Mouse (Mus musculus) kidney, adult 2 months (tissue): ENCODE data around the gene Slc29a4. TPM values are rescaled to one million over a fixed set of nuclear protein-coding genes. Genes with fewer than 3 reads are reported as not detected.

Experiments used
- DNase-seq: peaks from one replicate; pipeline ENCODE4 v3.0.0; 2021
- H3K27ac ChIP-seq: fragments of 200-500 bp; 2 replicates; pipeline ENCODE4 v1.5.1; 2012; ENCODE audit warnings: low read depth, low read length, control low read depth, inconsistent platforms; ENCODE audit not compliant: insufficient read depth
- H3K27me3 ChIP-seq: fragments of 200-500 bp; replicated peaks from 2 replicates; pipeline ENCODE4 v1.6.1; 2012; ENCODE audit warnings: mild to moderate bottlenecking, moderate library complexity, low read length, inconsistent platforms; ENCODE audit not compliant: control insufficient read depth, insufficient read depth
- H3K36me3 ChIP-seq: fragments of 200-500 bp; 2 replicates; pipeline ENCODE4 v1.6.1; 2012; ENCODE audit warnings: mild to moderate bottlenecking, moderate library complexity, low read length, inconsistent platforms; ENCODE audit not compliant: control insufficient read depth, insufficient read depth
- H3K4me1 ChIP-seq: fragments of 200-500 bp; 2 replicates; pipeline ENCODE4 v1.6.1; 2011; ENCODE audit warnings: low read length; ENCODE audit not compliant: control insufficient read depth, insufficient read depth
- H3K4me3 ChIP-seq: fragments of 200-500 bp; 2 replicates; pipeline ENCODE4 v1.5.1; 2011; ENCODE audit warnings: mild to moderate bottlenecking, low read depth, low read length, control low read depth; ENCODE audit not compliant: insufficient read depth
- CTCF ChIP-seq: fragments of 200-500 bp; conservative IDR thresholded peaks from 2 replicates; pipeline ENCODE4 v1.5.1; 2011; ENCODE audit warnings: low read depth, mild to moderate bottlenecking, control low read depth, low read length, moderate library complexity, mixed read lengths; ENCODE audit not compliant: insufficient read depth, insufficient read length
- POLR2A ChIP-seq: fragments of 200-500 bp; IDR thresholded peaks from one replicate; pipeline ENCODE4 v1.6.1; 2011; ENCODE audit warnings: low read depth, low read length, control low read depth
- WGBS: fragments of 180-500 bp; shearing (Covaris S2); methylation state at CpG from one replicate; pipeline ENCODE4 v1.1.7; 2018; 5-methylcytosine and 5-hydroxymethylcytosine counted together
- polyA plus RNA-seq: library from polyadenylated mRNA; depleted of rRNA; stranded (reverse); fragments of >200 nt; gene quantifications from 2 replicates; pipeline ENCODE4 v1.2.3, GENCODE M21; 2012

Slc29a4 gene
- polyA plus RNA-seq, 1 experiment: 1.1 TPM

- no peak overlapping the region for H3K4me3 ChIP-seq
- peaks cover 9% of the 10 kb centered on the region for H3K36me3 ChIP-seq
- H3K4me1 ChIP-seq: no peaks in the 10 kb centered on the region
- 58% methylated on average over 8 of the region's 8 CpGs for WGBS
- H3K27me3 ChIP-seq: no peaks in the 10 kb centered on the region
- TF ChIP-seq CTCF (no peak), POLR2A (no peak)
- no peak for DNase-seq
- H3K27ac ChIP-seq: no peak overlapping the region
Observed at GRCm38 (mm10) chr5:142739941-142740340, 47.6 kb downstream of the Slc29a4 start.

GRCm38 (mm10) chr5:142747026-142747629, 54.8 kb downstream of the Slc29a4 start:
- no peaks in the 10 kb centered on the region for H3K27me3 ChIP-seq
- H3K4me1 ChIP-seq: no peaks in the 10 kb centered on the region
- no peak for DNase-seq
- H3K36me3 ChIP-seq: peaks cover 1% of the 10 kb centered on the region
- no peak overlapping the region for H3K27ac ChIP-seq
- TF ChIP-seq POLR2A: no peak
- no peak for TF ChIP-seq CTCF
- H3K4me3 ChIP-seq: no peak overlapping the region
- WGBS: 56% methylated on average over 12 of the region's 12 CpGs

- 91% methylated on average over 11 of the region's 11 CpGs for WGBS
- no peak for TF ChIP-seq POLR2A
- TF ChIP-seq CTCF: no peak
- Histone ChIP-seq H3K27me3 (no peaks in the 10 kb centered on the region), H3K27ac (no peak overlapping the region), H3K36me3 (peaks cover 1% of the 10 kb centered on the region; the same call in 1 of the 2 replicates), H3K4me3 (no peak overlapping the region), H3K4me1 (no peaks in the 10 kb centered on the region)
- DNase-seq: no peak
Observed at GRCm38 (mm10) chr5:142750173-142750572, 57.9 kb downstream of the Slc29a4 start.

GRCm38 (mm10) chr5:142752241-142752640, 59.9 kb downstream of the Slc29a4 start:
- H3K27ac ChIP-seq: no peak overlapping the region
- no peaks in the 10 kb centered on the region for H3K27me3 ChIP-seq
- 84% methylated on average over 13 of the region's 13 CpGs for WGBS
- peaks cover 1% of the 10 kb centered on the region for H3K36me3 ChIP-seq
- no peak overlapping the region for H3K4me3 ChIP-seq
- DNase-seq: no peak
- no peaks in the 10 kb centered on the region for H3K4me1 ChIP-seq
- no peak for TF ChIP-seq POLR2A
- TF ChIP-seq CTCF: no peak

- Histone ChIP-seq H3K27ac (no peak overlapping the region), H3K4me1 (no peaks in the 10 kb centered on the region), H3K27me3 (no peaks in the 10 kb centered on the region), H3K36me3 (peaks cover 3% of the 10 kb centered on the region), H3K4me3 (no peak overlapping the region)
- TF ChIP-seq CTCF: no peak
- no peak for TF ChIP-seq POLR2A
- no peak for DNase-seq
- 89% methylated on average over 8 of the region's 8 CpGs for WGBS
Observed at GRCm38 (mm10) chr5:142759786-142760185, 67.5 kb downstream of the Slc29a4 start.

- TF ChIP-seq CTCF: no peak
- no peak for TF ChIP-seq POLR2A
Observed at GRCm38 (mm10) chr5:142761326-142761983, 69.1 kb downstream of the Slc29a4 start.

GRCm38 (mm10) chr5:142762082-142762807, 69.9 kb downstream of the Slc29a4 start:
- TF ChIP-seq CTCF: no peak
- no peak for TF ChIP-seq POLR2A
- H3K36me3 ChIP-seq: peaks cover 5% of the 10 kb centered on the region
- H3K4me3 ChIP-seq: no peak overlapping the region
- H3K4me1 ChIP-seq: no peaks in the 10 kb centered on the region
- no peaks in the 10 kb centered on the region for H3K27me3 ChIP-seq
- DNase-seq: no peak
- 75% methylated on average over 21 of the region's 21 CpGs for WGBS
- no peak overlapping the region for H3K27ac ChIP-seq

More at GRCm38 (mm10) chr5:142761326-142761983, 69.1 kb downstream of the Slc29a4 start:
- 87% methylated on average over 16 of the region's 16 CpGs for WGBS
- H3K4me3 ChIP-seq: no peak overlapping the region
- no peaks in the 10 kb centered on the region for H3K27me3 ChIP-seq
- H3K36me3 ChIP-seq: peaks cover 5% of the 10 kb centered on the region
- H3K4me1 ChIP-seq: no peaks in the 10 kb centered on the region
- DNase-seq: no peak
- H3K27ac ChIP-seq: no peak overlapping the region
